ENCODE assay signal across 14 mouse cellular contexts in the genomic region with DNA sequence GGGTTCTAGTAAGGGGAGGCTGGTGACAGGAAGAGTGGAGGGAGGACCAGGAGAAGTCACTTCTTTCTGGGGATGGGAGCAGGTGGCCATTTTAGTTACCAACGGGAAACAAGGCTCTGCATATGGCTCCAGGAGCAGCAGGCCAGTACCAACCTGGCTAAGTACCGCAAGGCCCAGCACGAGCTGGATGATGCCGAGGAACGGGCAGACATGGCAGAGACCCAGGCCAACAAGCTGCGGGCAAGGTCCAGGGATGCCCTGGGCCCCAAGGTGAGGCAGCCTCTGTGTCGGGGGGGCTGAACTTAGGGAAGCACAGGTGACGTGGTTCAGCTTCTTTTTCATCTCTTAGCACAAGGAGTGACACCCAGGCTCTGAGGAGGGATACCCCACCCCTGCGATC. TPM values are rescaled to one million over a fixed set of nuclear protein-coding genes. Genes with fewer than 3 reads are reported as not detected.
"Had no signal": no experiment of that assay in that cellular context is flagged by ENCODE, and none has a peak within 500 bp of the region (broad histone marks: within the 10 kb centered on the region; RNA-seq: fewer than 3 reads in every experiment).

No protein-coding gene starts in this region.

- H3K4me2 ChIP-seq: limb, embryonic 15.5 days; liver, embryonic 12.5 days; lung, embryonic 14.5 days; midbrain, embryonic 13.5 days; neural tube, embryonic 12.5 days had no signal

- ATAC-seq: liver, embryonic 12.5 days; midbrain, embryonic 13.5 days had no signal

- H3K9ac ChIP-seq: limb, embryonic 15.5 days; liver, embryonic 12.5 days; lung, embryonic 14.5 days; midbrain, embryonic 13.5 days; neural tube, embryonic 12.5 days had no signal

- H3K9me3 ChIP-seq: limb, embryonic 15.5 days; liver, embryonic 12.5 days; megakaryocyte, embryonic 14.5 days; midbrain, embryonic 13.5 days; neural tube, embryonic 12.5 days had no signal

- H3K27ac ChIP-seq: limb, embryonic 15.5 days; liver, embryonic 12.5 days; macrophage; midbrain, embryonic 13.5 days; neural tube, embryonic 12.5 days had no signal

- H3K4me3 ChIP-seq: limb, embryonic 15.5 days; liver, embryonic 12.5 days; megakaryocyte, embryonic 14.5 days; midbrain, embryonic 13.5 days; neural tube, embryonic 12.5 days had no signal

- DNase-seq: layer of hippocampus, adult 9-11 months; layer of hippocampus, postnatal 36 days; lung, embryonic 14.5 days; retina, postnatal 1 day; right cerebral cortex, postnatal 4 days; spleen, adult 18-20 months; thymus, adult 18-20 months; thymus, postnatal 14 days had no signal

RNA-seq across cellular contexts. Expression of a gene that starts 22.7 kb away (rescaled TPM):
- polyA plus RNA-seq: macrophage had no signal
